Mouse (Mus musculus) hindbrain, embryonic 12.5 days (tissue): ENCODE data around the gene Akap7. TPM values are rescaled to one million over a fixed set of nuclear protein-coding genes. Genes with fewer than 3 reads are reported as not detected.

Experiments
- ATAC-seq: fragments of 200-750 bp; cut with Nextera tagmentation; 2 replicates; pipeline ENCODE4 v1.8.0; 2017; ENCODE audit warnings: moderate TSS enrichment; ENCODE audit not compliant: low FRiP score
- H3K27ac ChIP-seq: fragments of 300-500 bp; sonication (generic); 2 replicates; pipeline ENCODE4 v1.5.1; 2016; ENCODE audit warnings: mild to moderate bottlenecking
- H3K27me3 ChIP-seq: fragments of 300-500 bp; sonication (generic); 2 replicates; pipeline ENCODE4 v1.6.1; 2016; ENCODE audit warnings: mild to moderate bottlenecking
- H3K36me3 ChIP-seq: fragments of 300-500 bp; sonication (generic); 2 replicates; pipeline ENCODE4 v1.6.1; 2016; ENCODE audit warnings: mild to moderate bottlenecking
- H3K4me1 ChIP-seq: fragments of 300-500 bp; sonication (generic); 2 replicates; pipeline ENCODE4 v1.6.1; 2016
- H3K4me2 ChIP-seq: fragments of 300-500 bp; sonication (generic); replicated peaks from 2 replicates; pipeline ENCODE4 v1.6.1; 2016; ENCODE audit warnings: mild to moderate bottlenecking
- H3K4me3 ChIP-seq: fragments of 300-500 bp; sonication (generic); 2 replicates; pipeline ENCODE4 v1.5.1; 2016; ENCODE audit warnings: mild to moderate bottlenecking
- H3K9ac ChIP-seq: fragments of 300-500 bp; sonication (generic); 2 replicates; pipeline ENCODE4 v1.6.1; 2016; ENCODE audit warnings: mild to moderate bottlenecking, moderate library complexity
- H3K9me3 ChIP-seq: fragments of 300-500 bp; sonication (generic); replicated peaks from 2 replicates; pipeline ENCODE4 v1.6.1; 2016; ENCODE audit warnings: mild to moderate bottlenecking
- WGBS: fragments of 180-500 bp; shearing (Covaris S2); methylation state at CpG from one replicate; pipeline ENCODE4 v1.1.7; 2016; 5-methylcytosine and 5-hydroxymethylcytosine counted together
- polyA plus RNA-seq: library from polyadenylated mRNA; unstranded; fragments of >200 nt; fragmentation: Nextera tagmentation; extraction: Ambion mirVana; gene quantifications from 2 replicates; pipeline ENCODE4 v1.2.1, GENCODE M21; 2016

Gene Akap7
- polyA plus RNA-seq, 1 experiment from 2014 or later = 22.8 TPM

DNA sequence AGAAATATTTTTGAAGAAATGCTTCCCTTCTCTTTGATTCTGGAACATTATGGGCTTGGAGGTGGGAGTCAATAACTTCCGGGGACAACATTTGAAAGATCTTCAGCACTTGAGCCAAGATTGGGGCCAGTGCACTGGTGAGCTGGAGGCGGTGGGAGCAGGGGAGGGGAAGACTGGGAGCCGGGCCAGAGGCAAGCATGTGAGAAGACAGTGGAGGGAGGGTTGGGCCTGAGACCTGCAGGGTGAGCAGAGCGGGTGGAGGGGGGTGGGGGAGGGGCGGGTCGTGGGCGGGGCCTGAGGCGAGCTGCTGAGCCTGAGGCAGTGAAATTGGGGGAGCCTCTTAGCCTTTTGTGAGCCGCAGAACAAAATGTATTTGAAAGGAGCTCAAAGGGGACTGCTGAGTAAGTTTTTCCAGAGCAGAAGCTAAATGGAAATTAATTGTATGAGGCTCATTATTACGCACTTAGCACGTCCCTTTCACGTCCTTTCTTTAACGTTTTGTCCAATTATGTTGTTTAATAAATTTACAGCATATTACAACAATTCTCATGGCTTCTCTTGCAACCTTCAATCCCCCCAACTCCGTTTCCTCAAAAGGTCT lies 167.4 kb downstream of the Akap7 start:
- no peak overlapping the region for H3K4me3 ChIP-seq
- no peaks in the 10 kb centered on the region for H3K36me3 ChIP-seq
- H3K9ac ChIP-seq = no peak overlapping the region
- 0 out of 2 replicates have a peak, but pooled peaks cover 2% of the 10 kb centered on the region for H3K4me1 ChIP-seq
- H3K9me3 ChIP-seq = 0 out of 2 replicates have a peak, but pooled peaks cover 6% of the 10 kb centered on the region
- ATAC-seq = peak; percentile 95
- 21% methylated on average over 14 of the region's 14 CpGs for WGBS
- H3K27ac ChIP-seq = no peak overlapping the region
- H3K27me3 ChIP-seq = no peaks in the 10 kb centered on the region
- no peak overlapping the region for H3K4me2 ChIP-seq

DNA sequence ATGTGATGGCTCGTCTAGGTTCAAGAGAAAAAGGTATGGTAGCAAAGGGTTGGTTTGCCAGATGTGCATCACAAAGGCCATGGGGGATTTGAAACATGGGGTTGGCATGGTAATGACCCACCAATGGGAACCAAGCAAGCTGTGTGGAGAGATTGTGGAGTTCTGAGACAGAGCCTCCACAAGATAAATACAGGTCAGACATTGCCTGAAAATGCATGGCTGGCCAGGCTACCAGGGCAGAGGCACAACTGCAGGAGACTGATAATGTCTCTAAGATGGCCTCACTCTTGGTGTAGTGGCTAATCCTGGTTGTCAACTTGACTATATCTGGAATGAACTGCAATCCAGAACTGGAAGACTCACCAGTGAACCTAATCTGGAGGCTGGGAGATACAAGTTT lies 174.1 kb downstream of the Akap7 start:
- no peak for ATAC-seq
- no peak overlapping the region for H3K4me3 ChIP-seq
- no peak overlapping the region for H3K4me2 ChIP-seq
- H3K9me3 ChIP-seq = no peaks in the 10 kb centered on the region
- no peaks in the 10 kb centered on the region for H3K4me1 ChIP-seq
- H3K27me3 ChIP-seq = no peaks in the 10 kb centered on the region
- no peak overlapping the region for H3K9ac ChIP-seq
- H3K36me3 ChIP-seq = no peaks in the 10 kb centered on the region
- no peak overlapping the region for H3K27ac ChIP-seq
- 76% methylated on average over 1 of the region's 1 CpGs for WGBS

DNA sequence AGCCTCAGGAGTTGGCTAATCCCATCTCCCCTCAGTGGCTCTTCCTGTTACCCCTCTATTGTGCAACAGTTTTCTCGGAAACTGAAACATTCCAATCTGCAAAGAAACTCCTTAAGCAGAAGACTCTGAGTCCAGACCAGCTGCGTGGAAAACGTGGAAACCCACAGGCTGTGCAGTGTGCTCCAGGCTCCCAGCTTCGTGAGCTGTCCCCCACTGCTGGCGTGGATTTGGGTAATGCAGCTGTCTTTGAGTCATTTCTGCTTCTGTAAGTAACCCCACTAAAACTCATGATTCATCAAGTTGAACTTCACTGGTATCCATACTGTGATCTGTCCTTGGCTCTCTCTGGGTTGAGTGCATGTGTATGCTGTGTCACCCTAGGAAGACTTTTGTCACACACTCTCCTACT lies 179.2 kb downstream of the Akap7 start:
- Histone ChIP-seq H3K27ac (no peak overlapping the region), H3K9me3 (no peaks in the 10 kb centered on the region), H3K4me2 (no peak overlapping the region), H3K36me3 (no peaks in the 10 kb centered on the region), H3K4me3 (no peak overlapping the region), H3K27me3 (no peaks in the 10 kb centered on the region), H3K9ac (no peak overlapping the region), H3K4me1 (no peaks in the 10 kb centered on the region)
- ATAC-seq = no peak
- 84% methylated on average over 5 of the region's 5 CpGs for WGBS

DNA sequence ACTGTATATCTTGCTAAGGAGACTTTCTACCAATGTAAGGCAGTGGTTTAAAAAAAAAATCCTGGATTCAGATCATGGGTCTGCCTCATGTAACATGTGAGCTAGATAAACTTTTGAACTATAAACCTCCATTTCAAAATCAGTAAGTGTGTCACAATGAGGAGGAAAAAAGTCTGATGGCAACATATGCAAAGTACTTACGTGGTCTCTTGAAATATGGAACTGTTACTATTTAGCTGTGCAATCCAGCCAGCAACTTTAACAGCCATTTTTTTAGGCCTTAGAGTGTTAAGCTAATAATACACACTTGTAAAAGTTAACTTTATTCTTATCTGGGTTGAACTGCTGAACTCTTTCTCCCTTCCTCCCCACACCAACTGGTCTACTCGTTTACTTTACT lies 181.6 kb downstream of the Akap7 start:
- 86% methylated on average over 2 of the region's 2 CpGs for WGBS
- no peak overlapping the region for H3K27ac ChIP-seq
- H3K27me3 ChIP-seq = no peaks in the 10 kb centered on the region
- no peak for ATAC-seq
- no peaks in the 10 kb centered on the region for H3K4me1 ChIP-seq
- no peak overlapping the region for H3K4me2 ChIP-seq
- no peaks in the 10 kb centered on the region for H3K9me3 ChIP-seq
- no peaks in the 10 kb centered on the region for H3K36me3 ChIP-seq
- H3K4me3 ChIP-seq = no peak overlapping the region
- H3K9ac ChIP-seq = no peak overlapping the region

DNA sequence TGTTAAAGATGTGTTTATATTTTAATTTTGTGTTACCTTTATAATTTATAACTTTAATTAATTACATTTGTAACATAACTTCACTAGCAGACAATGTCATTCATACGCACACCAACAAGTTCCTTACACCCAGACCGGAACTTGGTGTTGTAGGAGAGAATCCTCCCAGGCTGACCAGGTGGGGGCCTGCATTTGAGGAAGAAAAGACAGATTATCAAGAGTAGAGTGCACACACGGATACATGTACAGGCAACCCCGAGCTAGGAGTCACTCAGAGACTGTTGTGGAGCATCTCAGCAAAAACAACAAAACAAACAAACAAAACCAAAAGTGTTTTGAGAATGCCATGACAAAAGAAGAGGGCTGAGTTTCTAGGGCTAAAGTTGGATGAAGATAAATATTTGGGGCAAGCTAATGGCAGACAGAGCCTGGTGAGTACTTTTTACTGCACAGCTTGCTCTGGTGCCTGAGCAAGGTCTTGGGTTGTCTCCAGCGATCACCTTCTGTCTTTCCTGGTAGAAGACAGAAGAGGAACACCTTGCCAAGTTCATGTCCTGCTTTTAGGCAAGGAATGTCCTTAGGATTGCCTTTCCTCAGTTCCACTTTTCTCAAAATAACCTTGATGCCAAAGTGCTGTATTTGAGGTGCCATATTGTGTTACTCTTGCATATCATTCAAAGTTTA lies 186.7 kb downstream of the Akap7 start:
- no peaks in the 10 kb centered on the region for H3K27me3 ChIP-seq
- H3K36me3 ChIP-seq = no peaks in the 10 kb centered on the region
- no peak overlapping the region for H3K27ac ChIP-seq
- H3K4me1 ChIP-seq = no peaks in the 10 kb centered on the region
- no peak overlapping the region for H3K4me2 ChIP-seq
- no peaks in the 10 kb centered on the region for H3K9me3 ChIP-seq
- no peak overlapping the region for H3K9ac ChIP-seq
- H3K4me3 ChIP-seq = no peak overlapping the region
- no peak for ATAC-seq
- 89% methylated on average over 5 of the region's 5 CpGs for WGBS

Other genes with a start within 250 kb of the Akap7 start
- 47.2 and 55.3 TPM in 2 replicates for gene Epb41l2, start 51.9 kb upstream of the Akap7 start, polyA plus RNA-seq
- gene Smlr1, start 228.4 kb upstream of the Akap7 start, polyA plus RNA-seq = not detected in 2 replicates